Mouse (Mus musculus): ENCODE results near the gene Limk2. TPM values are rescaled to one million over a fixed set of nuclear protein-coding genes. Genes with fewer than 3 reads are reported as not detected.

The Limk2 gene
- polyA plus RNA-seq, 1 experiment from 2014 or later, result 6.8 TPM

DNA sequence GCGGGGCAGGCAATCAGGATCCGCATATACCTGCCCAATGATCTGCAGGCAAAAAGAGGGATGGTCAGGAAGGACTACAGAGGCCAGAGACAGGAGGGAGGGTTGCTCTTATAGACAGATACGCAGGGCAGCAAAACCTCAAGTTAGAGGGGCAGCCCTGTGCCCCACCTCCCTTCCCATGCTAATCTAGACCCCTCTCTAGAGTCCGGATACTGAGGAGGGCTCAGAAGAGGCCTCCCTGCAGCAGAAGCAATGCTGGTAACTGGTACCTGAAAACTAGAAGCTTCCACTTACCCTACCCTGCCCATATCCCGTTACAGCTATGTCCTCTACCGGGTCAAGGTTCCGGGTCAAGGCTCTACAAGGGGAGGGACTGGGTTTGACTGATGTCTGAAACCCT, 62.6 kb downstream of the Limk2 start:
- DNase-seq (no peak), ATAC-seq (no peak)
- Histone ChIP-seq H3K36me3 (replicated peaks; ENCODE audit: insufficient read depth, low read length) (peaks cover 29% of the 10 kb centered on the region), H3K4me1 (ENCODE audit: insufficient read depth) (peaks cover 7% of the 10 kb centered on the region), H3K27me3 (ENCODE audit: insufficient read depth, low read length) (no peaks in the 10 kb centered on the region), H3K4me2 (ENCODE audit: low read depth, low read length) (no peak overlapping the region), H3K9me3 (ENCODE audit: low read length) (no peaks in the 10 kb centered on the region), H3K4me3 (ENCODE audit: low read depth, low read length) (no peak overlapping the region), H3K9ac (replicated peaks) (no peak overlapping the region), H3K27ac (ENCODE audit: low read depth) (no peak overlapping the region)
- 85% methylated on average over 7 of the region's 7 CpGs for WGBS (ENCODE audit: insufficient replicate concordance)
- TF ChIP-seq EP300 (IDR thresholded peaks at IDR 0.05; ENCODE audit: low read depth) (no peak), CTCF (IDR thresholded peaks at IDR 0.05; ENCODE audit: low read depth) (no peak)

DNA sequence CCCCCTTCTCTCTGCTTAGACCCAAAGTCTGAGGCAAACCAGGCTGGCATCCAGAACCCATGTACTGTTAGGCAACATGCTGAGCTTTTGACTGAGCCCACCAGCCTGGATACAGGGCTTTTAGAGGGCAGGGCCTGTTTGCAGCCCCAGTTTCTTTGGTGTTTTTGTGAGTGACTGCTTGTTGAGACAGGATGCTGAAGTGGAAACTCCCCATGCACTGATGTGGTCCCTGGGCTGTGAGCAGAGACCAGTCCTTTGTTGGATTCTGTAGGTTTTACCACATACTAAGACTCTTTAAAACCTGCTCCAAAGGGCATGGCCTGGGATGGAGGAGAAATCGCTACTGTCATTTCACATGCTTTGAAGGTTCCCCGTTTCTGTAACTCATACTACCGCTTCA, 64.1 kb downstream of the Limk2 start:
- Histone ChIP-seq H3K4me2 (ENCODE audit: low read depth, low read length) (no peak overlapping the region), H3K27me3 (ENCODE audit: insufficient read depth, low read length) (no peaks in the 10 kb centered on the region), H3K36me3 (replicated peaks; ENCODE audit: insufficient read depth, low read length) (peaks cover 21% of the 10 kb centered on the region), H3K4me3 (ENCODE audit: low read depth, low read length) (no peak overlapping the region), H3K9me3 (ENCODE audit: low read length) (no peaks in the 10 kb centered on the region), H3K4me1 (ENCODE audit: insufficient read depth) (peaks cover 7% of the 10 kb centered on the region), H3K27ac (ENCODE audit: low read depth) (no peak overlapping the region), H3K9ac (replicated peaks) (no peak overlapping the region)
- ATAC-seq (no peak), DNase-seq (no peak)
- TF ChIP-seq CTCF (IDR thresholded peaks at IDR 0.05; ENCODE audit: low read depth), result no peak
- TF ChIP-seq EP300 (IDR thresholded peaks at IDR 0.05; ENCODE audit: low read depth), result no peak
- whole genome bisulfite sequencing (ENCODE audit: insufficient replicate concordance), result 90% methylated on average over 3 of the region's 3 CpGs

- 84% methylated on average over 5 of the region's 5 CpGs for WGBS (ENCODE audit: insufficient replicate concordance)
- Histone ChIP-seq H3K27me3 (ENCODE audit: insufficient read depth, low read length) (no peaks in the 10 kb centered on the region), H3K36me3 (replicated peaks; ENCODE audit: insufficient read depth, low read length) (peaks cover 21% of the 10 kb centered on the region), H3K9me3 (ENCODE audit: low read length) (no peaks in the 10 kb centered on the region), H3K4me1 (ENCODE audit: insufficient read depth) (peaks cover 4% of the 10 kb centered on the region; the same call in 1 of the 2 replicates), H3K9ac (replicated peaks) (no peak overlapping the region), H3K27ac (ENCODE audit: low read depth) (no peak overlapping the region), H3K4me2 (ENCODE audit: low read depth, low read length) (no peak overlapping the region), H3K4me3 (ENCODE audit: low read depth, low read length) (no peak overlapping the region)
- DNase-seq, result no peak
- no peak for ATAC-seq
- TF ChIP-seq EP300 (IDR thresholded peaks at IDR 0.05; ENCODE audit: low read depth) (no peak), CTCF (IDR thresholded peaks at IDR 0.05; ENCODE audit: low read depth) (no peak)
Observed at GRCm38 (mm10) chr11:3341476-3341875, 67.5 kb downstream of the Limk2 start.

- no peak overlapping the region for H3K4me3 ChIP-seq (ENCODE audit: low read depth, low read length)
- no peak for ATAC-seq
Observed at GRCm38 (mm10) chr11:3337961-3338360, 71.0 kb downstream of the Limk2 start.

GRCm38 (mm10) chr11:3337173-3337955, 71.6 kb downstream of the Limk2 start:
- 50% methylated on average over 12 of the region's 12 CpGs for WGBS (ENCODE audit: insufficient replicate concordance)
- Histone ChIP-seq H3K4me2 (ENCODE audit: low read depth, low read length) (no peak overlapping the region), H3K9ac (replicated peaks) (no peak overlapping the region), H3K27ac (ENCODE audit: low read depth) (no peak overlapping the region), H3K4me3 (ENCODE audit: low read depth, low read length) (no peak overlapping the region), H3K36me3 (replicated peaks; ENCODE audit: insufficient read depth, low read length) (no peaks in the 10 kb centered on the region; the same call in 1 of the 2 replicates), H3K9me3 (ENCODE audit: low read length) (no peaks in the 10 kb centered on the region), H3K4me1 (ENCODE audit: insufficient read depth) (peaks cover 24% of the 10 kb centered on the region), H3K27me3 (ENCODE audit: insufficient read depth, low read length) (peaks cover 4% of the 10 kb centered on the region; the same call in 1 of the 2 replicates)
- ATAC-seq, result 0 out of 2 replicates have a peak, but pooled peaks have one; percentile 13
- no peak for DNase-seq
- no peak for TF ChIP-seq EP300 (IDR thresholded peaks at IDR 0.05; ENCODE audit: low read depth)
- TF ChIP-seq CTCF (IDR thresholded peaks at IDR 0.05; ENCODE audit: low read depth), result no peak

More at GRCm38 (mm10) chr11:3337961-3338360, 71.0 kb downstream of the Limk2 start:
- no peak for DNase-seq
- Histone ChIP-seq H3K4me2 (ENCODE audit: low read depth, low read length) (no peak overlapping the region), H3K27ac (ENCODE audit: low read depth) (no peak overlapping the region), H3K36me3 (replicated peaks; ENCODE audit: insufficient read depth, low read length) (no peaks in the 10 kb centered on the region; the same call in 1 of the 2 replicates), H3K9me3 (ENCODE audit: low read length) (no peaks in the 10 kb centered on the region), H3K9ac (replicated peaks) (no peak overlapping the region), H3K4me1 (ENCODE audit: insufficient read depth) (peaks cover 20% of the 10 kb centered on the region), H3K27me3 (ENCODE audit: insufficient read depth, low read length) (peaks cover 4% of the 10 kb centered on the region; the same call in 1 of the 2 replicates)
- no peak for TF ChIP-seq EP300 (IDR thresholded peaks at IDR 0.05; ENCODE audit: low read depth)
- no peak for TF ChIP-seq CTCF (IDR thresholded peaks at IDR 0.05; ENCODE audit: low read depth)
- 70% methylated on average over 5 of the region's 5 CpGs for WGBS (ENCODE audit: insufficient replicate concordance)

DNA sequence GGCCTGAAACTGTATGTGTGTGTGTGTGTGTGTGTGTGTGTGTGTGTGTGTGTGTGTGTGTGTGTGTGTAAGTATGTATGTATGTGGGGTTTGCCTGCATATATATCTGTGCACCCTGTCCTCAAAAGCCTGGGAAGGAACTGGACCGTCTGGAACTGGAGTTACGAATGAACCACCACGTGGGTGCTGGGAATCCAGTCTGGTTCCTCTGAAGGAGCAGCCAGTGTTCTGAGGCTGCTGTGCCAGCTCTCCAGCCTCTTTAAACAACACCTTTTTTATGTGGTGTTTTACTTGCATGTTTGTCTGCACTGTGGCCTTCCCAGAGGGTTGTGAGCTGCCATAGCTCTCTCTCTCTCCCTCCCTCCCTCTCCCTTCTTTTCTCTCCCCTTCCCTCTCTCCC, 72.4 kb downstream of the Limk2 start:
- no peak for ATAC-seq
- no peaks in the 10 kb centered on the region for H3K9me3 ChIP-seq (ENCODE audit: low read length)
- H3K4me3 ChIP-seq (ENCODE audit: low read depth, low read length), result no peak overlapping the region
- H3K27me3 ChIP-seq (ENCODE audit: insufficient read depth, low read length), result peaks cover 4% of the 10 kb centered on the region; the same call in 1 of the 2 replicates
- H3K4me1 ChIP-seq (ENCODE audit: insufficient read depth), result peaks cover 30% of the 10 kb centered on the region
- H3K4me2 ChIP-seq (ENCODE audit: low read depth, low read length), result no peak overlapping the region
- TF ChIP-seq CTCF (IDR thresholded peaks at IDR 0.05; ENCODE audit: low read depth), result no peak
- no peak for TF ChIP-seq EP300 (IDR thresholded peaks at IDR 0.05; ENCODE audit: low read depth)
- WGBS (ENCODE audit: insufficient replicate concordance), result 71% methylated on average over 3 of the region's 3 CpGs
- no peak for DNase-seq
- no peak overlapping the region for H3K9ac ChIP-seq (replicated peaks)
- 0 out of 2 replicates have a peak overlapping the region, but pooled peaks have one; percentile 44 for H3K27ac ChIP-seq (ENCODE audit: low read depth)
- H3K36me3 ChIP-seq (replicated peaks; ENCODE audit: insufficient read depth, low read length), result no peaks in the 10 kb centered on the region
